20 mouse cellular contexts compared by ENCODE assay signal in genomic region chr7:112711977-112712376, GRCm38 (mm10). TPM values are rescaled to one million over a fixed set of nuclear protein-coding genes. Genes with fewer than 3 reads are reported as not detected.
A peak's percentile ranks its signal among the peaks of the same experiment; 100 is the strongest.
DNase-seq lines count a peak whose midpoint lies in the region; ATAC-seq and TF ChIP-seq lines count a peak whose summit lies in the region.
"Had no signal": no experiment of that assay in that cellular context is flagged by ENCODE, and none has a peak within 500 bp of the region (broad histone marks: within the 10 kb centered on the region; RNA-seq: fewer than 3 reads in every experiment).

No protein-coding gene starts in this region.

- 0 out of 2 replicates have a peak overlapping the region, but pooled peaks have one; percentile 1 for H3K27ac ChIP-seq in heart, embryonic 13.5 days (replicated peaks)
- H3K27ac ChIP-seq in embryonic fibroblast, embryonic 13.5 days (ENCODE audit: insufficient read depth, low read length), result peak overlapping the region; percentile 7; the same call in 1 of the 2 replicates
- peak overlapping the region; percentile 41 for H3K27ac ChIP-seq in intestine, postnatal 0 days (ENCODE audit: low read depth, low read length)
- H3K27ac ChIP-seq in kidney, embryonic 16.5 days (ENCODE audit: low read length), result no peak overlapping the region
- H3K27ac ChIP-seq: embryonic facial prominence, embryonic 13.5 days; forebrain, embryonic 13.5 days; heart, embryonic 15.5 days; hindbrain, embryonic 12.5 days; hindbrain, postnatal 0 days had no signal

- ATAC-seq in heart, embryonic 13.5 days (ENCODE audit: extremely low read depth, insufficient number of reproducible peaks, low FRiP score, low TSS enrichment), result no peak
- ATAC-seq in intestine, postnatal 0 days, result peak; percentile 48; the same call in 1 of the 2 replicates
- ATAC-seq in kidney, embryonic 16.5 days (ENCODE audit: low FRiP score, low TSS enrichment), result no peak
- ATAC-seq: forebrain, embryonic 13.5 days; forebrain, postnatal 0 days; hindbrain, postnatal 0 days had no signal

- no peaks in the 10 kb centered on the region for H3K36me3 ChIP-seq in heart, embryonic 13.5 days
- no peaks in the 10 kb centered on the region for H3K36me3 ChIP-seq in intestine, postnatal 0 days (ENCODE audit: control insufficient read depth, insufficient read depth)
- H3K36me3 ChIP-seq in kidney, embryonic 16.5 days (ENCODE audit: insufficient read depth, low read length), result no peaks in the 10 kb centered on the region
- H3K36me3 ChIP-seq: embryonic facial prominence, embryonic 13.5 days; heart, embryonic 15.5 days; hindbrain, embryonic 12.5 days had no signal

- DNase-seq in heart, postnatal 4 days, result no peak
- DNase-seq in right cerebral cortex, postnatal 25 days, result no peak
- no peak for DNase-seq in embryo, embryonic 10 days (ENCODE audit: low spot score)
- DNase-seq: adrenal gland, adult 2 months; adrenal gland, postnatal 36 days; cerebellum, adult 2 months; cerebellum, postnatal 14 days; forebrain, postnatal 0 days; gastrocnemius, postnatal 14 days; heart, adult 11 months; heart, postnatal 14 days had no signal

- no peaks in the 10 kb centered on the region for H3K9me3 ChIP-seq in heart, embryonic 13.5 days
- no peaks in the 10 kb centered on the region for H3K9me3 ChIP-seq in intestine, postnatal 0 days (ENCODE audit: control insufficient read depth)
- H3K9me3 ChIP-seq in kidney, embryonic 16.5 days (ENCODE audit: low read length), result no peaks in the 10 kb centered on the region
- H3K9me3 ChIP-seq: embryonic facial prominence, embryonic 13.5 days; forebrain, embryonic 13.5 days; heart, embryonic 15.5 days; hindbrain, embryonic 12.5 days had no signal

- no peak overlapping the region for H3K9ac ChIP-seq in heart, embryonic 13.5 days
- no peak overlapping the region for H3K9ac ChIP-seq in intestine, postnatal 0 days (ENCODE audit: low read depth, low read length)
- no peak overlapping the region for H3K9ac ChIP-seq in kidney, embryonic 16.5 days (replicated peaks; ENCODE audit: low read length)
- H3K9ac ChIP-seq: embryonic facial prominence, embryonic 13.5 days; forebrain, embryonic 13.5 days; forebrain, postnatal 0 days; heart, embryonic 15.5 days; hindbrain, embryonic 12.5 days had no signal

- no peaks in the 10 kb centered on the region for H3K27me3 ChIP-seq in heart, embryonic 13.5 days (replicated peaks)
- H3K27me3 ChIP-seq in intestine, postnatal 0 days (replicated peaks; ENCODE audit: control insufficient read depth, insufficient read depth, low read length), result no peaks in the 10 kb centered on the region
- no peaks in the 10 kb centered on the region for H3K27me3 ChIP-seq in kidney, embryonic 16.5 days (ENCODE audit: insufficient read depth, low read length)
- H3K27me3 ChIP-seq: embryonic facial prominence, embryonic 13.5 days; forebrain, embryonic 13.5 days; heart, embryonic 15.5 days; hindbrain, embryonic 12.5 days had no signal

- H3K4me2 ChIP-seq in heart, embryonic 13.5 days, result no peak overlapping the region
- H3K4me2 ChIP-seq in intestine, postnatal 0 days (replicated peaks; ENCODE audit: low read depth), result peak overlapping the region; percentile 24; the same call in 1 of the 2 replicates
- no peak overlapping the region for H3K4me2 ChIP-seq in kidney, embryonic 16.5 days (replicated peaks; ENCODE audit: low read depth, low read length)
- H3K4me2 ChIP-seq: embryonic facial prominence, embryonic 13.5 days; forebrain, embryonic 13.5 days; heart, embryonic 15.5 days; hindbrain, embryonic 12.5 days had no signal

- H3K4me1 ChIP-seq in heart, embryonic 13.5 days, result peaks cover 93% of the 10 kb centered on the region
- H3K4me1 ChIP-seq in embryonic fibroblast, embryonic 13.5 days (ENCODE audit: control insufficient read depth, insufficient read depth, low read length), result peaks cover 46% of the 10 kb centered on the region
- peaks cover 15% of the 10 kb centered on the region for H3K4me1 ChIP-seq in intestine, postnatal 0 days (replicated peaks; ENCODE audit: control insufficient read depth, insufficient read depth, low read length)
- H3K4me1 ChIP-seq in kidney, embryonic 16.5 days (ENCODE audit: insufficient read depth, low read length), result peaks cover 57% of the 10 kb centered on the region

- H3K4me3 ChIP-seq in heart, embryonic 13.5 days, result no peak overlapping the region
- H3K4me3 ChIP-seq in embryonic fibroblast, embryonic 13.5 days (ENCODE audit: insufficient read depth, low read length), result no peak overlapping the region
- no peak overlapping the region for H3K4me3 ChIP-seq in intestine, postnatal 0 days (ENCODE audit: low read depth, low read length)
- H3K4me3 ChIP-seq in kidney, embryonic 16.5 days (ENCODE audit: low read length), result no peak overlapping the region
- H3K4me3 ChIP-seq: embryonic facial prominence, embryonic 13.5 days; forebrain, embryonic 13.5 days; heart, embryonic 15.5 days; hindbrain, embryonic 12.5 days had no signal

- WGBS in heart, embryonic 13.5 days, result 66% methylated on average over 5 of the region's 5 CpGs
- 59% methylated on average over 5 of the region's 5 CpGs for WGBS in intestine, postnatal 0 days
- 59% methylated on average over 5 of the region's 5 CpGs for WGBS in kidney, embryonic 16.5 days

- no peak for TF ChIP-seq CTCF in embryonic fibroblast, embryonic 13.5 days (IDR thresholded peaks at IDR 0.05; ENCODE audit: borderline replicate concordance, insufficient read depth, low read length)
- no peak for TF ChIP-seq CTCF in intestine, postnatal 0 days (IDR thresholded peaks at IDR 0.05; ENCODE audit: low read depth)

- no peak for TF ChIP-seq POLR2A in embryonic fibroblast, embryonic 13.5 days (IDR thresholded peaks at IDR 0.05; ENCODE audit: low read depth, low read length)

RNA-seq across cellular contexts. Expression of gene Tead1, which starts 32.9 kb away (rescaled TPM):
- 25.2 and 29.3 TPM in 2 replicates for polyA plus RNA-seq in heart, embryonic 13.5 days (2015; fragmentation: Nextera tagmentation; extraction: Ambion mirVana)
- total RNA-seq in heart, postnatal 4 days (2021), result 100 to 1,000 TPM; 180 to 186 TPM
- polyA plus RNA-seq in embryonic fibroblast, embryonic 13.5 days (2011; ENCODE audit: insufficient read length, low read depth, missing spikeins), result 209 and 224 TPM in 2 replicates
- polyA plus RNA-seq in intestine, postnatal 0 days (2015; fragmentation: Nextera tagmentation; extraction: Ambion mirVana), result 7.4 and 10.8 TPM in 2 replicates
- polyA plus RNA-seq in kidney, embryonic 16.5 days (2015; fragmentation: Nextera tagmentation; extraction: Ambion mirVana), result 18.0 and 25.7 TPM in 2 replicates
